ENCODE assay signal across 23 mouse cellular contexts in genomic region chr3:96155501-96155900, GRCm38 (mm10). TPM values are rescaled to one million over a fixed set of nuclear protein-coding genes. Genes with fewer than 3 reads are reported as not detected.
"Had no signal": no experiment of that assay in that cellular context is flagged by ENCODE, and none has a peak within 500 bp of the region (broad histone marks: within the 10 kb centered on the region; RNA-seq: fewer than 3 reads in every experiment).

No protein-coding gene starts in this region.

- H3K27ac ChIP-seq: gastrocnemius, adult 2 months; hindbrain, embryonic 13.5 days; kidney, embryonic 15.5 days; limb, embryonic 12.5 days; liver, embryonic 13.5 days; liver, embryonic 15.5 days had no signal

- ATAC-seq: forebrain, embryonic 16.5 days; hindbrain, embryonic 16.5 days; intestine, embryonic 16.5 days had no signal

- H3K27me3 ChIP-seq: heart, embryonic 12.5 days; kidney, embryonic 15.5 days; limb, embryonic 12.5 days had no signal

- H3K9ac ChIP-seq: heart, embryonic 12.5 days; hindbrain, embryonic 13.5 days; kidney, embryonic 15.5 days; limb, embryonic 12.5 days; liver, embryonic 13.5 days; liver, embryonic 15.5 days had no signal

- H3K9me3 ChIP-seq: heart, embryonic 12.5 days; hindbrain, embryonic 13.5 days; kidney, embryonic 15.5 days; limb, embryonic 12.5 days; liver, embryonic 13.5 days; liver, embryonic 15.5 days had no signal

- DNase-seq: gastrocnemius, adult 2 months; gastrocnemius, postnatal 10 days; gastrocnemius, postnatal 25 days; heart, adult 18-20 months; heart, postnatal 10 days; heart, postnatal 36 days; kidney, adult 9 months; kidney, postnatal 14 days; layer of hippocampus, adult 9-11 months; layer of hippocampus, postnatal 36 days; left cerebral cortex, postnatal 4 days; liver; liver, embryonic 13.5 days had no signal

- H3K4me2 ChIP-seq: heart, embryonic 12.5 days; hindbrain, embryonic 13.5 days; kidney, embryonic 15.5 days; limb, embryonic 12.5 days; liver, embryonic 11.5 days; liver, embryonic 13.5 days; liver, embryonic 15.5 days had no signal

- H3K4me3 ChIP-seq: gastrocnemius, adult 2 months; heart, embryonic 12.5 days; hindbrain, embryonic 13.5 days; kidney, embryonic 15.5 days; limb, embryonic 12.5 days; liver, embryonic 13.5 days; liver, embryonic 15.5 days had no signal

RNA-seq across cellular contexts. Expression of gene Mtmr11, which starts 6.3 kb away (rescaled TPM):
- total RNA-seq: hematopoietic stem cell, adult 5-6 weeks had no signal
